Mouse (Mus musculus) intestine, embryonic 14.5 days (tissue): ENCODE results near the gene Tmed4. TPM values are rescaled to one million over a fixed set of nuclear protein-coding genes. Genes with fewer than 3 reads are reported as not detected.
"Not testable (repeated sequence)": the region's sequence is repeated elsewhere in the genome, so short reads cannot be mapped to it uniquely, and the experiment has no call there.

ENCODE experiments used
- ATAC-seq: fragments of 200-750 bp; cut with Nextera tagmentation; replicated peaks from 2 replicates; pipeline ENCODE4 v1.8.0; 2017; ENCODE audit warnings: low read depth, moderate number of reproducible peaks, moderate TSS enrichment, moderate library complexity; ENCODE audit not compliant: low FRiP score, low TSS enrichment
- DNase-seq: peaks from one replicate; pipeline ENCODE4 v3.0.0-alpha.2; 2018; ENCODE audit warnings: low spot score
- H3K27ac ChIP-seq: fragments of 300-500 bp; sonication (generic); 2 replicates; pipeline ENCODE4 v1.5.1; 2014; ENCODE audit warnings: low read depth, mild to moderate bottlenecking, control low read depth
- H3K27me3 ChIP-seq: fragments of 300-500 bp; sonication (generic); replicated peaks from 2 replicates; pipeline ENCODE4 v1.6.1; 2014; ENCODE audit warnings: low read length, control low read depth; ENCODE audit not compliant: control insufficient read depth, insufficient read depth
- H3K36me3 ChIP-seq: fragments of 300-500 bp; sonication (generic); 2 replicates; pipeline ENCODE4 v1.6.1; 2014; ENCODE audit warnings: low read length, control low read depth; ENCODE audit not compliant: control insufficient read depth, insufficient read depth
- H3K4me1 ChIP-seq: fragments of 300-500 bp; sonication (generic); replicated peaks from 2 replicates; pipeline ENCODE4 v1.6.1; 2014; ENCODE audit warnings: low read length, control low read depth, mixed read lengths; ENCODE audit not compliant: control insufficient read depth, insufficient read depth
- H3K4me2 ChIP-seq: fragments of 300-500 bp; sonication (generic); 2 replicates; pipeline ENCODE4 v1.6.1; 2014; ENCODE audit warnings: low read length
- H3K4me3 ChIP-seq: fragments of 300-500 bp; sonication (generic); 2 replicates; pipeline ENCODE4 v1.5.1; 2014; ENCODE audit warnings: low read depth, low read length, control low read depth, mixed read lengths
- H3K9ac ChIP-seq: fragments of 300-500 bp; sonication (generic); 2 replicates; pipeline ENCODE4 v1.6.1; 2014; ENCODE audit warnings: mild to moderate bottlenecking, low read length
- H3K9me3 ChIP-seq: fragments of 300-500 bp; sonication (generic); 2 replicates; pipeline ENCODE4 v1.6.1; 2016; ENCODE audit warnings: low read length, control low read depth; ENCODE audit not compliant: control insufficient read depth
- WGBS: fragments of 180-500 bp; shearing (Covaris S2); extraction: QIAGEN DNeasy Blood & Tissue Kit; methylation state at CpG from one replicate; pipeline ENCODE4 v1.1.7; 2014; 5-methylcytosine and 5-hydroxymethylcytosine counted together
- polyA plus RNA-seq: library from polyadenylated mRNA; unstranded; fragments of >200 nt; fragmentation: Nextera tagmentation; extraction: Ambion mirVana; gene quantifications from 2 replicates; pipeline ENCODE4 v1.2.1, GENCODE M21; 2014

The Tmed4 gene
- polyA plus RNA-seq, 1 experiment from 2014 or later, result 113 TPM

- Histone ChIP-seq H3K9ac (no peak overlapping the region), H3K27me3 (no peaks in the 10 kb centered on the region), H3K4me2 (no peak overlapping the region), H3K4me3 (no peak overlapping the region), H3K4me1 (peaks cover 3% of the 10 kb centered on the region), H3K9me3 (no peaks in the 10 kb centered on the region), H3K27ac (no peak overlapping the region), H3K36me3 (peaks cover 86% of the 10 kb centered on the region)
- ATAC-seq (0 out of 2 replicates have a peak, but pooled peaks have one; percentile 44), DNase-seq (peak; percentile 86)
- 81% methylated on average over 10 of the region's 10 CpGs for WGBS
These were observed 13.1 kb downstream of the Tmed4 start for GRCm38 (mm10) chr11:6261434-6262082.

GRCm38 (mm10) chr11:6259413-6259812 is 15.3 kb downstream of the Tmed4 start:
- H3K36me3 ChIP-seq, result peaks cover 67% of the 10 kb centered on the region
- H3K9ac ChIP-seq, result no peak overlapping the region
- no peak overlapping the region for H3K27ac ChIP-seq
- H3K27me3 ChIP-seq, result no peaks in the 10 kb centered on the region
- no peak for ATAC-seq
- 91% methylated on average over 7 of the region's 7 CpGs for WGBS
- H3K4me1 ChIP-seq, result no peaks in the 10 kb centered on the region
- no peak overlapping the region for H3K4me2 ChIP-seq
- no peak for DNase-seq
- no peak overlapping the region for H3K4me3 ChIP-seq
- no peaks in the 10 kb centered on the region for H3K9me3 ChIP-seq

- Histone ChIP-seq H3K4me2 (no peak overlapping the region), H3K9me3 (no peaks in the 10 kb centered on the region), H3K4me1 (no peaks in the 10 kb centered on the region), H3K4me3 (no peak overlapping the region), H3K27ac (no peak overlapping the region), H3K27me3 (no peaks in the 10 kb centered on the region), H3K36me3 (peaks cover 39% of the 10 kb centered on the region), H3K9ac (no peak overlapping the region)
- 61% methylated on average over 6 of the region's 6 CpGs for WGBS
- DNase-seq (no peak), ATAC-seq (0 out of 2 replicates have a peak, but pooled peaks have one; percentile 20)
These were observed 18.1 kb downstream of the Tmed4 start for GRCm38 (mm10) chr11:6256490-6257072.

- not testable (repeated sequence) for H3K4me3 ChIP-seq, H3K27ac ChIP-seq, ATAC-seq, H3K4me1 ChIP-seq, DNase-seq, H3K9me3 ChIP-seq, H3K4me2 ChIP-seq, H3K9ac ChIP-seq, H3K27me3 ChIP-seq
- H3K36me3 ChIP-seq, result peaks cover 19% of the 10 kb centered on the region
- 84% methylated on average over 2 of the region's 2 CpGs for WGBS
These were observed 20.1 kb downstream of the Tmed4 start for GRCm38 (mm10) chr11:6254602-6255001.

GRCm38 (mm10) chr11:6252824-6253223 is 21.8 kb downstream of the Tmed4 start:
- H3K4me1 ChIP-seq, result no peaks in the 10 kb centered on the region
- no peak overlapping the region for H3K4me3 ChIP-seq
- DNase-seq (no peak), ATAC-seq (no peak)
- 82% methylated on average over 4 of the region's 4 CpGs for WGBS
- H3K36me3 ChIP-seq, result 0 out of 2 replicates have a peak, but pooled peaks cover 2% of the 10 kb centered on the region
- H3K4me2 ChIP-seq, result no peak overlapping the region
- H3K27me3 ChIP-seq, result no peaks in the 10 kb centered on the region
- H3K27ac ChIP-seq, result no peak overlapping the region
- H3K9me3 ChIP-seq, result no peaks in the 10 kb centered on the region
- no peak overlapping the region for H3K9ac ChIP-seq

- Histone ChIP-seq H3K27ac (no peak overlapping the region), H3K4me1 (no peaks in the 10 kb centered on the region), H3K27me3 (no peaks in the 10 kb centered on the region), H3K36me3 (no peaks in the 10 kb centered on the region), H3K4me2 (no peak overlapping the region), H3K9me3 (no peaks in the 10 kb centered on the region), H3K9ac (no peak overlapping the region), H3K4me3 (no peak overlapping the region)
- no peak for DNase-seq
- WGBS, result 89% methylated on average over 5 of the region's 5 CpGs
- ATAC-seq, result no peak
These were observed 22.4 kb downstream of the Tmed4 start for GRCm38 (mm10) chr11:6252248-6252647.

GRCm38 (mm10) chr11:6244707-6245106 is 30.0 kb downstream of the Tmed4 start:
- H3K36me3 ChIP-seq, result no peaks in the 10 kb centered on the region
- no peak overlapping the region for H3K9ac ChIP-seq
- no peaks in the 10 kb centered on the region for H3K9me3 ChIP-seq
- no peak overlapping the region for H3K4me2 ChIP-seq
- H3K27ac ChIP-seq, result no peak overlapping the region
- ATAC-seq (no peak), DNase-seq (no peak)
- H3K27me3 ChIP-seq, result no peaks in the 10 kb centered on the region
- H3K4me3 ChIP-seq, result no peak overlapping the region
- WGBS, result 58% methylated on average over 16 of the region's 19 CpGs
- H3K4me1 ChIP-seq, result no peaks in the 10 kb centered on the region

- no peak for ATAC-seq
- H3K36me3 ChIP-seq, result no peaks in the 10 kb centered on the region
These were observed 41.6 kb downstream of the Tmed4 start for GRCm38 (mm10) chr11:6233025-6233424.

GRCm38 (mm10) chr11:6230012-6230411 is 44.7 kb downstream of the Tmed4 start, which contains the start of gene Npc1l1:
Npc1l1 (minus strand) TSS chr11:6230143.
- no peak for ATAC-seq
- Histone ChIP-seq H3K4me2 (no peak within 1 kb of the TSS), H3K27me3 (no peaks in the 10 kb centered on the region), H3K9me3 (0 out of 2 replicates have a peak, but pooled peaks cover 3% of the 10 kb centered on the region), H3K27ac (no peak within 1 kb of the TSS), H3K4me3 (no peak within 1 kb of the TSS), H3K4me1 (no peaks in the 10 kb centered on the region), H3K9ac (no peak within 1 kb of the TSS), H3K36me3 (no peaks in the 10 kb centered on the region)
- no peak for DNase-seq
- 70% methylated on average over 7 of the region's 7 CpGs for WGBS

More at GRCm38 (mm10) chr11:6233025-6233424, 41.6 kb downstream of the Tmed4 start:
- no peaks in the 10 kb centered on the region for H3K4me1 ChIP-seq
- 87% methylated on average over 4 of the region's 4 CpGs for WGBS
- 0 out of 2 replicates have a peak, but pooled peaks cover 3% of the 10 kb centered on the region for H3K9me3 ChIP-seq
- no peak for DNase-seq
- no peaks in the 10 kb centered on the region for H3K27me3 ChIP-seq
- no peak overlapping the region for H3K27ac ChIP-seq
- H3K9ac ChIP-seq, result no peak overlapping the region
- no peak overlapping the region for H3K4me2 ChIP-seq
- H3K4me3 ChIP-seq, result no peak overlapping the region
